Mouse (Mus musculus): ENCODE results near the gene Ptpn23. TPM values are rescaled to one million over a fixed set of nuclear protein-coding genes. Genes with fewer than 3 reads are reported as not detected.
"Not testable (repeated sequence)": the region's sequence is repeated elsewhere in the genome, so short reads cannot be mapped to it uniquely, and the experiment has no call there.

The Ptpn23 gene
- total RNA-seq, 2 experiments from 2014 or later: 52.6 to 53.8 TPM

DNA sequence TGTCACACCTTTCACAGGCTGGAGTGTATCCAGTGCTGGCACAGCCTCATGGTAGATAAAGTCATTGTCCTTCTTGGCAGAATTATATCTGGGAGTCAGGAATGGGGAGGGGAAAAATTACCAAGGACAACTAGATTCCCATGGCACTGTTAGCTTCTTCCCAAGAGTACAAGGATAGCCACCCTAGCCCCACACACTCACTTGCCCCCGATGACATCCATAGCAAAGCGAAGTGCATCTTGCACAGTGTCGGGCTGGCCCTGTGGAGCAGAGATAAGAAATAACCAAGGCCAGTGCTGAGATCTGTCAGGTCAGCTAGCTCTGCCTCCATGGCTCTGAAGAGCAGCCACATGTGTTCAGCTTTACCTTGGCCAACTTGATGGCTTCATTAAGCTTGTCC is 17.2 kb downstream of the Ptpn23 start:
- intact Hi-C loops (cut with DNase I): no loop called here

DNA sequence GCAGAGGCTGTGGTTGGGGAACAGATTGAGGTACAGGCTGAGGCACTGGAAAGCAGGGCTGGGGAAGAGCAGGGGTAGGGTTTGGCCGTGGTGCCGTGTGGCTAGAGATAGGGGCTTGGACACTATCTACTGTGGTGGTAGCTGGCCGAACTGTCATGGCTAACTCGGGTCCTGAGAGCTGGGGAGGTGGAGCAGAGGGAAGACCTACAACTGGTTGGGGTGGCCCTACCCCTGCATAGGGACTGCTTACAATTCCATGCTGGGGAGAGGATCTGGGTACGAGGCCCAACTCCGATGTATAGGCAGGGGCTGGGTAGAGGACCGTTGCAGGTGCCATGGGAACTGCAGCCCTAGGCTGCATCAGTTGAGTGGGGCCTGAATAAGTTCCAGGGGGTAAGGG is 20.0 kb downstream of the Ptpn23 start:
- DNase-seq (ENCODE audit: low spot score in 2 of 2): no peak
- intact Hi-C loops (cut with DNase I): no loop called here

More for the DNA sequence above, 17.2 kb downstream of the Ptpn23 start:
- no peak for DNase-seq (ENCODE audit: low spot score in 2 of 2)

DNA sequence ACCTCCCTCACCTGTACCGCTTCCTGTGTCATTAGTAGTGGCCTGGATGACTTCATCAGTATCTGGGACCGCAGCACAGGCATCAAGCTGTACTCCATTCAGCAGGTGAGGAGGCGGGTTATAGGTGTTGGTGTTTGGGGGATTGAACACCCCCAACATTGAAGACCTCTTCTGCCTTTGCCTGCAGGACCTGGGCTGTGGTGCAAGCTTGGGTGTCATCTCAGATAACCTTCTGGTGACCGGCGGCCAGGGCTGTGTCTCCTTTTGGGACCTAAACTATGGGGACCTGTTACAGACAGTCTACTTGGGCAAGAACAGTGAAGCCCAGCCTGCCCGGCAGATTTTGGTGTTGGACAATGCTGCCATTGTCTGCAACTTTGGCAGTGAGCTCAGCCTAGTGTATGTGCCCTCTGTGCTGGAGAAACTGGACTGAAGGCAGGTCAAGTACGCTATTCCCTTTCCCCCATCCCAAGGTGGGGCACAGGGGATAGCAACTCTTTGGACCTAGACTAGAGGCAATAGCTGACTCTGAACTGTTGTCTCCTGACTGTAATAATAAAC is 23.6 kb downstream of the Ptpn23 start:
- intact Hi-C loops (cut with DNase I): no loop called here
- DNase-seq (ENCODE audit: low spot score in 2 of 2): no peak

DNA sequence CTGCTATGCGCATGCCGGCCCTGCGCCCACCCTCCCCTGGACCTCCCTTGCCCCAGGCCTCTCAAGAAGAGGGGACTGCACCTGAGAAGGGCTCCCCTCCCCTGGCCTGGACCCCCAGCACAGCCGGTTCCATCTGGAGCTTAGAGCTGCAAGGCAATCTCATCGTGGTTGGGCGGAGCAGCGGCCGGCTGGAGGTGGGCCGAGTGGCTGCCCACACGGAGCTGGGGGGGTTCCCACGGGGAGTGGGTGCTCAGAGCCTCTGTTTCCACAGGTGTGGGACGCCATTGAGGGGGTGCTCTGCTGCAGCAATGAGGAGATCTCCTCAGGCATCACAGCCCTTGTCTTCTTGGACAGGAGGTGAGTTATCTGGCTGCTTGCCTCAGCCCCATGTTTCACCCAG is 26.7 kb downstream of the Ptpn23 start:
- DNase-seq (ENCODE audit: low spot score in 2 of 2): no peak
- intact Hi-C loops (cut with DNase I): no loop called here

DNA sequence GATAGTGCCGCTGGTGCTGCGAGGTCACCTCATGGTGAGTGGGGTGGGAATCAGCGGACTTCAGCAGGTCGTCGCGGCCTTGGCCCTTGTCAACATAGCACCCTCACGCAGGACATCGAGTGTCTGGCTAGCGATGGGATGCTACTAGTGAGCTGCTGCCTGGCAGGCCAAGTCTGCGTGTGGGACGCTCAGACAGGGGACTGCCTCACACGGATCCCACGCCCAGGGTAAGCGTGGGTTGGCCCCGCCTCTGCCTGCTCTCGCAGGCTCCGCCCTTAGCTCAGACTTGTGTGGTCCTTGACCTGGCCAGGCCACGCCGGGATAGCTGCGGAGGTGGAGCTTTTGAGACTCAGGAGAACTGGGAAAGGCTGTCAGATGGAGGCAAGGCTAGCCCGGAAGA is 27.4 kb downstream of the Ptpn23 start:
- intact Hi-C loops (cut with DNase I): no loop called here

DNA sequence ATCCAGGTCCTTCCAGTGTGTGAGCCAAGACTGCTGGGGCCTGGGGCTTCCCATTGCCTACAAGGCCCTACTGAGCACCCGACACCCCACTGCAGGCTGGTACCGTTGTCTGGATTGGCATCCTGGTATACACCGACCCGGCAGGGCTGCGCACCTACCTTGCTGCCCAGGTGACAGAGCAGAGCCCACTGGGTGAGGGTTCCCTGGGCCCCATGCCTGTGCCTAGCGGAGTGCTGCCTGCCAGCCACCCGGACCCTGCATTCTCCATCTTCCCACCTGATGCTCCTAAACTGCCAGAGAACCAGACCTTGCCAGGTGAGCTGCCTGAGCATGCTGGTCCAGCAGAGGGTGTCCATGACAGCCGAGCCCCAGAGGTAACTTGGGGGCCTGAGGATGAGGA is 28.7 kb downstream of the Ptpn23 start:
- intact Hi-C loops (cut with DNase I): no loop called here
- DNase-seq (ENCODE audit: low spot score in 2 of 2): no peak

More for the DNA sequence above, 27.4 kb downstream of the Ptpn23 start:
- no peak for DNase-seq (ENCODE audit: low spot score in 2 of 2)

DNA sequence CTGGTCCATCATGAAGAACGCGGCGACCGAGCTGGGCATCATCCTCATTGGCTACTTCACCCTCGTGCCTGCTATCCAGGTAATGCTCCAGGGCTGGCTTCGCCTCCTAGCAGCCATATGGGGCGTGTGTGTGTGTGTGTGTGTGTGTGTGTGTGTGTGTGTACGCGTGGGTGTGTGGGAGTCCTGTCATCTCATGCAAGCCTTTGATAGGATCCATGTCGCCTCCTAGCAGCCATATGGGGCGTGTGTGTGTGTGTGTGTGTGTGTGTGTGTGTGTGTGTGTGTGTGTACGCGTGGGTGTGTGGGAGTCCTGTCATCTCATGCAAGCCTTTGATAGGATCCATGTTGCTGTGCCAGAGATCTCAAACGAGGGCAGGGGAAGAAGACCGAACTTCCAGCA is 30.4 kb downstream of the Ptpn23 start:
- intact Hi-C loops (cut with DNase I): not testable (repeated sequence)
- peak in 1 of 2 experiments; percentile 59 for DNase-seq (ENCODE audit: low spot score in 2 of 2)

DNA sequence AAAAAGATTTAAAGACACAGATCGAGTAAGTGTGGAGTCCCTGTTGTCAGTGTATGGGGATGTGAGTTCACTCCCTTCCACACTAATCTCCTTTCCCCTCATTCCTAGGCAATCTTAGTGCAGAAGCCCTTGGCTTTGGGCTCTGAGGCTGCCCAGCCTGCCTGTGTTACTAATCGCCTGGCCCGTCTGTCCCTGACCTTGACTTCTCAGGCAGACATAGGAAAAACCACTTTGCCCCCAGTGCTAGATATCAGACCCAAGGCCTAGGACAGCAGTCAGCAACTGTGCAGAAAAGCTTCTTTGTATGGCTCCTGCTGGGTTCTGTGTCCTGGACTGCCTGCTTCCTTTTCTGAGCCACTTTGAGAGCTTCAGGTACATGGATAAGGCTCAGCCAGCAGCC is 32.3 kb downstream of the Ptpn23 start:
- DNase-seq (ENCODE audit: low spot score in 2 of 2): no peak
- intact Hi-C loops (cut with DNase I): no loop called here

DNA sequence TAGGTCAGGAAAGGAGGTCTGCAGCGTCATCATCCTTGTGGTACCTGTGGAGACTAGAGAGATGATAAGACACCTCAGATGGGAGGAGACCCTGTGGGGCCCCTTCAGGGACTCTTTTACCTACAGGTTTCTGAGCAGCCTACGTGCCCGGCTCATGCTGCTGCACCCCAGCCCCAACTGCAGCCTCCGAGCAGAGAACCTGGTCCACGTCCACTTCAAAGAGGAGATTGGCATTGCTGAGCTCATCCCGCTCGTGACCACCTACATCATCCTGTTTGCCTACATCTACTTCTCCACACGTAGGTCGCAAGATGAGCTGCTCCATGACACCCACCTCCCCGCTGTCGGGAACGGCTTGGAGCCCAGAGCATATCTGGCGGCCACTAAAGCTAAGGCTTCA is 34.1 kb downstream of the Ptpn23 start:
- intact Hi-C loops (cut with DNase I): no loop called here
- DNase-seq (ENCODE audit: low spot score in 2 of 2): no peak

DNA sequence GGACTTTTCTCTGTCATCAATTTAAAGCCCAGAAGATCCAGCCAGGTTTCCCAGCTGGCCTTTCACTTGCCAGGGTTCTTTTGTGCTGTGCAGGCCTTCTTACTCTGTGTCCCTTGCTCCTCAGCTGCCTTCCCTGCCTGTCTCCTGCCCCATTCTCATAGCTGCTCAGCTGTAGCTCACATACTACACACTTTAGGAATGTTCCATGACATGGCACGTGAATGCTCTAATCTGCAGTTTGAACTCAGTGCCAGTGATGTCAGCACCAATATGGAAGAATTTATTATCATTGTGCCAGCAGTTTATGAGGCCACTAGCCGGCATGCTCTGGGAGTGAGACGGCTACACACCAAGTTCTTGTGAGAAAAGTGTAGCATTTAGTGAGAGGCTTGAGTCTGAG is 38.2 kb downstream of the Ptpn23 start:
- no peak for DNase-seq (ENCODE audit: low spot score in 2 of 2)
- intact Hi-C loops (cut with DNase I): no loop called here

DNA sequence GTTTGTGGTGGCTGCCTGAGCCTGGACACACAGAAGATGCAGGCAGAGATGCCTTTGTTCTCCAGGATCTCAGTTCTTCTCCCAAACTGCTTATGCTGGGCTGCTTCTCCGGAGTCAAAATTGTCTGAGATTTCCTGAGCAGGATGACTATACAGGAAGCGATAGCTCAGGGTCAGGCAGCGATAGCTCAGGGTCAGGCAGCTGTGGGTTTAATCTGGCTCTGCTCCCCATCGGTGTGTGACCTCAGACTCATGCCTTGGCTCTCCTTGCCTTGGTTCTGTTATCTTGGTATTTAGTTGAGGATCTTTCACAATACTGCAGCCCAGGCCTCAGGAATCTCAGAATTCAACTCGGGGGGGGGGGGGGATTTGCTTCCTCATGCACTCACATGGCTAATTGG is 41.3 kb downstream of the Ptpn23 start:
- intact Hi-C loops (cut with DNase I): no loop called here
- DNase-seq (ENCODE audit: low spot score in 2 of 2): no peak

DNA sequence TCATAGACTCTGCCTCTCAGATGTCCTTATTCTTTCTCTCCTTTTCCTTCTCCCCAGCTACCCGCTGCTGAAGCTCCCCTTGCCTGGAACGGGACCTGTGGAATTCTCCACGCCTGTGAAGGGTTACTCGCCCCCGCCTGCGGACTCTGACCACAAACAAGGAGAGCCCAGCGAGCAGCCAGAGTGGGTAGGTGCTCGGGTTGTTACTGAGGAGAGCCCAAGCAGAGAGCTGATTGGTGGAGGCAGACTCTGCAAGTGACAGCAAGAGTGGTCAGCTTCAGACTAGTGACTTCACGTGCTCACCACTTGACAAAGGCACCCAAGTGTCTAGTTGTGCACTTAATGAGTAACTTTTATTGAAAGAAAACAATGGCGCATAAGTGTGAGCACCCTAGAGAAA is 45.7 kb downstream of the Ptpn23 start:
- intact Hi-C loops (cut with DNase I): no loop called here
- no peak for DNase-seq (ENCODE audit: low spot score in 2 of 2)

DNA sequence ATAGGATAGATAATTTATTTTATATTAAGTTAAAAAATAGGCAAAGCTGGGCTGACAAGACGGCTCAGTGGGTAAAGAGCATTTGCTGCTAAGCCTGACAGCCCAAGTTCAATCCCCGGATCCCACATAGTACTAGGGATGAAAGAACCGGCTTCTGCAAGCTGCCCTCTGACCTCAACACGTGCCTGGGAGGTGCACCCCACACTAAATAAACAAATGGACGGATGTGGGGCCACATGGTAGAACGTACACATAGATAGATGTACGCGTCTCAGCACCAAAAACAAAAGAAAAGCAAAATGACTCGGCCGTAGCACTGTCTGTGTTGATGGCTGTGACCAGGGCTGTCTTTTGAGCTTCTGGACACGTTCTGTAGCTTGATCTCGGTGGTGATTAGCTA is 46.7 kb downstream of the Ptpn23 start:
- intact Hi-C loops (cut with DNase I): no loop called here
- DNase-seq (ENCODE audit: low spot score in 2 of 2): no peak

DNA sequence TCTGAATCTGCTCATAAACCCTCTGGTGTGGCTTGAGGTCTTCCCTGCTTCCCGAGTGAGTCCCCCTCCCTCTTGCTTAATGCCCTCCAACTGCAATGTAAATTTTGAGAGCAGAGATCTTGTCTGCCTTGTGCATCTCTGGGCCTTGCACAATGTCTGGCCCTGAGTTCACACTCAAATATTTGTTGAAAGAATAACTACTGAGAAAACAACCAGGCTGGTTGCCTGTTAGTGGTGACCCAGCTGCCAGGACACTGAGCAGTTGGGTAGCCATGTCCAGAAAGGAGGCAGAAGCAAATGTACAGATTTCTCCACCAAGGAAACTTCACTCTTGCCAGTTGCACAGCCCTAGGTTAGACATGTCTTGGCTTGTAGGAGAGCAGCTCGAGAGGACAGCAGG is 49.7 kb downstream of the Ptpn23 start:
- DNase-seq (ENCODE audit: low spot score in 2 of 2): no peak
- intact Hi-C loops (cut with DNase I): no loop called here

DNA sequence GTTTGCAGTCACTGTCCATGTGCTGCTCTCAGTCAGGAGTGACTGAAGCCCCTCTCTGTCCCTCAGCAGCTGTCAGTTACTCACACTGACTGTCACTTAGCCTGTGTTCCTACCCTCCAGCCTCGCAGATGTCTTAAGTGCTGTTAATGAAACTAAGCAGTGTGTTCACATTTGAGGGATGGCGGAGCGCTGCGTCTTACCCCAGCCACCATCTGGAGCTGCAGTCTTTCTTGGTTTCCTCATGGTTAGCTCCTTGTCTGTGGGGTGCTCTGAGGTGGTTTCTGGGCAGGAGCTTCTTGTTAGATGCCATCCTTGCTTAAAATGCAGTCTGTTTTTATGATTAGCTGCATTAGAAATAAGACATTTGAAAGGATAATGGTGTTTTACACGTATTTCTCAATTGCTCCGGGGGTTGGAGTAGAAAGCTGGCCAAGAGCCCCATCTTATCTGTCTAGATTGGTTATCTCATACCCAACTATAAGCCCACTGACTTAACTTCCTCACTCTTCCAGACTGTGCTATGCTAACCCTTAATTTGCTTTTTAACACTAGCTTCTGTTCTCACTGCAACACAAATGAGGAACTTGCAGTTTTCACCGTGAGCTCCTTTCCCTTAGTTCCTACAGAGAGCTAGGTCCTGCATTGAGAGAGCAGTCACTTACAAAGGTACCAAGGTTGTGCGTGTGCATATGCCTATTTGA is 55.9 kb downstream of the Ptpn23 start:
- intact Hi-C loops (cut with DNase I): no loop called here
- DNase-seq (ENCODE audit: low spot score in 2 of 2): no peak

DNA sequence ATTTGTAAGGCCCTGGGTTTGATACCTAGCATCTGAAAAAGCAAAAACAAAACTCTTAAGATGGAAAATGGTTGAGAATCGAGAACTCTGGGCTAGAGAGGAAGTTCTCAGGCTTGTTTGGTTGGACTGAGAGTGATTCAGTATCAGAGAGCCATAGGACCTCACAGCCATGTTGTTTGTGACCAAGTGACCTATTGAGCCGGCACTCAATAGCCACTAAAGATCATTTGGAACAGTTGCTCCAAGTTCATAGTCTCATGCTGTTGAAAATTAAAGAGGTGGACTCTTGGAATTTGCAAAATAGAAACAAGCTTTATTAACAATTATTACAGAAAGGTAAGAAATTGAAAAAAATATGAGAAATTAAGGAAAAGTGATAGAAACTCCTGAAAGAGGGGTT is 56.7 kb downstream of the Ptpn23 start:
- DNase-seq (ENCODE audit: low spot score in 2 of 2): no peak
- intact Hi-C loops (cut with DNase I): no loop called here

DNA sequence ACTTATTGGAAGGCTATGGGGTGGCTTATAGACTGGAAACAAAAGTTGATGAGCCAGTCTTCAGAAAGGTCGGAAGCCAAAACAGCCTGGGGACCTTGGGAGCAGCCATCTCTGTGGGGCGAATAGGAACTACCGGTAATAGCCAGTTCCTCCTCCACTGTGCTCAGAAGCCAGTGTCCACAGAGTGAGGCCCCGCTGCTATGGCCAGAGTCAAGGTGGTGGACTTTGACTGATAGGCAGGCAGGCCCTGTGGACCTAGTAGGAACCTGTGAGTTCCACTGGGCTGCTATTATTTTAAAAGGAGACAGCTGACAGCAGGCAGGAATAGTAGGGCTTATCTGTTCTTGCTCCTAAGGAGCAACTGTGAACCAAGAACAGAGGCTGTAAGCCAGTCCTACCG is 57.4 kb downstream of the Ptpn23 start:
- DNase-seq (ENCODE audit: low spot score in 2 of 2): no peak
- intact Hi-C loops (cut with DNase I): no loop called here

DNA sequence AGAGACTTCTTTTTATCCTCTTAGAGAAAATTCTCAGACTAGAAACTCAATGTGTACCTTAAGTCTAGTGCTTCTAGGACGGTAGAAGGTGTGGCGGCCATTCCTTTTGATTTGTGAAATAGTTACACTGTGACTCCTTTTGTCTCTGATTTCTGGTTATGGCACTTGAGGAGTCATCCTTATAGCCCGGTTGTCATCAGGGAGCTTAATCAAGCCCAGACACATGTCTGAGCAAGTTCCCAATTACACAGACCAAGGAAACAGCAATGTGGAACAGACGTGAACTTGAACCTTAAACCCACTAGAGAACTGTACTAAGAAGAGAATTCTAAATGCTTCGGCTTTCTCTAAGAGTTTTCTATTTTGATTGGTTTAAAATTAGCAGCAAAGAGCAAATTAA is 57.8 kb downstream of the Ptpn23 start:
- intact Hi-C loops (cut with DNase I): no loop called here
- no peak for DNase-seq (ENCODE audit: low spot score in 2 of 2)

DNA sequence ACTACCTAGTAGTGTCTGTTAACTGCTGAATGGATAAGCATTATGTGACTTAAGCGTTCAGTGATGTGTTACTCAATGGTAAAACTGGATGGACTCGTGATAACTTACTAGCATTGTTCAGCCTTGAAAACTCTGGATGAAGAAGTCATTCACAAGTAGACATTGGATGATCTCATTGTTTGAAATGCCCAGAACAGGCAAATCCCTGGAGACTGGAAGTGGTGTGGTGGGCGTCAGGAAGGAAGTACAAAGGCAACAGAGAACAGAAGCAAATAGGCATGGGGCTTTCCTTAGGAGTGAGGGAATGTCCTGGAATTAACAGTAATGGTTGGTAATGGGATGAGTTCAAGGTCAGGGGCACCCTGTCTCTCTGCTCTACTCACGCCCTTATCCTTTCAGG is 59.1 kb downstream of the Ptpn23 start:
- intact Hi-C loops (cut with DNase I): no loop called here
- DNase-seq (ENCODE audit: low spot score in 2 of 2): no peak

DNA sequence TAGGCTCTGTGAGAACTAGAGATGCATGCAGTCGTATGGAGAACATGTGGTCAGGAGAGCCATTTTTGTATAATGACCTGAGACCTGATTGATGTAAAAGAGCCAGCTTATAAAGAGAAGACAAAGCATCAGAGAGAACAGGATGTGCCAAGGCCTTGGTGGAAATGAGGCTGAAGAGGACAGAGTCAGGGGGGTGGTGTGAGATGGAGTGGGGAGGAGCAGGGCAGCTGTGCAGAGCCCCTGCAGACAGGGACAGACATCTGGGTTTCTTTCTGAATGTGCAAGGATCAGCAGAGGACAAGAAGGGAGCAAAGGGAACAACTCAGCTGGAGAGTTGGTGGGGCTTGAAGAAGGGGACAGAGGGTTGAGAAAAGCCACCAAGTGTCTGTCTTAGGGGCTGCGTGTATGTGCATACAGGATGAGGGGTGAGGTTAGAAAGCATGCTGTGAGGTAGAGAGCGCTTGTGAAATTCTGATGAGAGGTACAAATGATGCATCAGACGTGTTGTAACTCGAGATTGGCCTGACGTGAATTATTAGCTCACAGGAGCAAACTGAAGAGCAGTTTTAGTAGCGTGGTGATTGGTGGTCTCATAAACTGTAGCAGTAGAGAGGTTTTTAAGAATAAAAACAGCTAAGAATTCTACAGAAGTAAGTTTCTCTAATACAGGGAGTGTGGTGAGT is 62.8 kb downstream of the Ptpn23 start:
- intact Hi-C loops (cut with DNase I): no loop called here
- no peak for DNase-seq (ENCODE audit: low spot score in 2 of 2)

DNA sequence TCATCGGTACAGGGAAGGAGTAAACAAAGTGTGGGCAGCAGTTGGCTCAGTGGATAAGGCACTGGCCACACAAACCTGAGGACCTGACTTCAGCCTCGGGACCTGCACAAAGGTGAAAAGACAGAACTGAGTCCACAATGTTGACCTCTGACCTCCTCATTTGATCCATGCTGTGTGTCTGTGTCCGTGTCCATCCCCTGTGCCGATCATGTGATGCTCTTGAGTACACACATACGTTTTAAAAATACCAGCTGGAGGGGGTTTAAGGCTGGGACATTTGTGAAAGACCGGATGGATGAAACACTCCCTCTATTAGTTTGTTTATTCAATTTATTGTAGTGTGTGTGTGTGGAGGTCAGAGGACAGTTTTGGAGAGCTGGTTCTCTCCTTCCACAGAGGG is 64.2 kb downstream of the Ptpn23 start:
- DNase-seq (ENCODE audit: low spot score in 2 of 2): no peak
- intact Hi-C loops (cut with DNase I): no loop called here
